ENCODE assay signal across 24 mouse cellular contexts in the genomic region with DNA sequence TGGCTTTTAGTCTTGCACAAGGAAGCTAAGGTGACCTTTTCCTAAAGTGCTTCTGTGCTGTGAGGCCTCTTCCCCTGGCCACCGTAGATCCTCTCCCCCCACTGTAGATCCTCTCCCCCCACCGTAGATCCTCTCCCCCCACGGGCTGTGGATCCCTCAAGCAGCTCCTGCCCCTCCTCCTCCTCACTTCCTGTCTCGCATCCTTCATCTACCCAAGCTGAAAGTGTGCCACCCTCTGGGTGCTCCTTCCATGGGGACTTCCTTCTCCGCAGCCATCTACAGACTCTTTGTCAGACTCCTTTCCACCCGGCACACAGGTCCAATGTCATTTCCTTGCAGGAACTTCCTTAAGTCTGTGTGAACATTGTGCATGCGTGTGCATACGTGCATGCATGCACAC. TPM values are rescaled to one million over a fixed set of nuclear protein-coding genes. Genes with fewer than 3 reads are reported as not detected.
A peak's percentile ranks its signal among the peaks of the same experiment; 100 is the strongest.
DNase-seq lines count a peak whose midpoint lies in the region; ATAC-seq and TF ChIP-seq lines count a peak whose summit lies in the region.
"Had no signal": no experiment of that assay in that cellular context is flagged by ENCODE, and none has a peak within 500 bp of the region (broad histone marks: within the 10 kb centered on the region; RNA-seq: fewer than 3 reads in every experiment).

No protein-coding gene starts in this region.

- H3K27me3 ChIP-seq in heart, embryonic 10.5 days (ENCODE audit: insufficient read depth, poor library complexity, severe bottlenecking) = no peaks in the 10 kb centered on the region
- no peaks in the 10 kb centered on the region for H3K27me3 ChIP-seq in liver, postnatal 0 days (ENCODE audit: insufficient read depth, low read length)
- H3K27me3 ChIP-seq in embryonic facial prominence, embryonic 13.5 days = no peaks in the 10 kb centered on the region
- H3K27me3 ChIP-seq: liver, embryonic 15.5 days; Patski had no signal

- no peak for TF ChIP-seq EP300 in liver, postnatal 0 days (IDR thresholded peaks at IDR 0.05; ENCODE audit: low read depth)

- WGBS in heart, embryonic 10.5 days = 73% methylated on average over 8 of the region's 8 CpGs
- 63% methylated on average over 8 of the region's 8 CpGs for WGBS in liver, postnatal 0 days (ENCODE audit: insufficient replicate concordance)
- 79% methylated on average over 8 of the region's 8 CpGs for WGBS in embryonic facial prominence, embryonic 13.5 days

- peak overlapping the region; percentile 4; the same call in 1 of the 2 replicates for H3K27ac ChIP-seq in heart, embryonic 10.5 days
- no peak overlapping the region for H3K27ac ChIP-seq in liver, postnatal 0 days (ENCODE audit: low read depth)
- H3K27ac ChIP-seq in embryonic facial prominence, embryonic 13.5 days = 0 out of 2 replicates have a peak overlapping the region, but pooled peaks have one; percentile 22
- H3K27ac ChIP-seq: forebrain, embryonic 10.5 days; hindbrain, embryonic 14.5 days; liver, embryonic 15.5 days had no signal

- TF ChIP-seq CTCF in liver, postnatal 0 days (IDR thresholded peaks at IDR 0.05; ENCODE audit: low read depth) = peak; percentile 11; the same call in 1 of the 2 replicates

- peaks cover 66% of the 10 kb centered on the region for H3K36me3 ChIP-seq in heart, embryonic 10.5 days
- no peaks in the 10 kb centered on the region; the same call in 1 of the 2 replicates for H3K36me3 ChIP-seq in liver, postnatal 0 days (replicated peaks; ENCODE audit: insufficient read depth, low read length)
- peaks cover 88% of the 10 kb centered on the region for H3K36me3 ChIP-seq in embryonic facial prominence, embryonic 13.5 days
- H3K36me3 ChIP-seq: liver, embryonic 15.5 days had no signal

- H3K4me3 ChIP-seq in heart, embryonic 10.5 days = no peak overlapping the region
- H3K4me3 ChIP-seq in liver, postnatal 0 days (ENCODE audit: low read depth, low read length) = no peak overlapping the region
- H3K4me3 ChIP-seq in embryonic facial prominence, embryonic 13.5 days = no peak overlapping the region
- H3K4me3 ChIP-seq: forebrain, embryonic 10.5 days; liver, embryonic 15.5 days had no signal

- H3K9ac ChIP-seq in liver, postnatal 0 days (replicated peaks) = no peak overlapping the region
- no peak overlapping the region for H3K9ac ChIP-seq in embryonic facial prominence, embryonic 13.5 days
- H3K9ac ChIP-seq: hindbrain, embryonic 14.5 days; liver, embryonic 15.5 days had no signal

- H3K4me1 ChIP-seq in heart, embryonic 10.5 days = peaks cover 88% of the 10 kb centered on the region
- no peaks in the 10 kb centered on the region for H3K4me1 ChIP-seq in liver, postnatal 0 days (ENCODE audit: insufficient read depth)
- H3K4me1 ChIP-seq in embryonic facial prominence, embryonic 13.5 days = 0 out of 2 replicates have a peak, but pooled peaks cover 8% of the 10 kb centered on the region

- H3K9me3 ChIP-seq in heart, embryonic 10.5 days = no peaks in the 10 kb centered on the region
- no peaks in the 10 kb centered on the region for H3K9me3 ChIP-seq in liver, postnatal 0 days (ENCODE audit: low read length)
- no peaks in the 10 kb centered on the region for H3K9me3 ChIP-seq in embryonic facial prominence, embryonic 13.5 days
- H3K9me3 ChIP-seq: forebrain, embryonic 10.5 days; liver, embryonic 15.5 days had no signal

- DNase-seq in heart, embryonic 10.5 days (ENCODE audit: low spot score) = no peak
- DNase-seq in heart, adult 18-20 months = no peak
- DNase-seq in liver, postnatal 0 days = no peak
- no peak for DNase-seq in liver
- peak; percentile 32 for DNase-seq in CD4-positive, CD25-positive, alpha-beta regulatory T cell, adult 2 months (ENCODE audit: low read depth, low spot score)
- DNase-seq in spleen, postnatal 10 days (ENCODE audit: low spot score in 2 of 2) = no peak
- no peak for DNase-seq in left cerebral cortex, adult 9 months (ENCODE audit: low spot score in 2 of 2)
- DNase-seq: adrenal gland, postnatal 25 days; B cell, adult 2 months; cerebellum, adult 11 months; cerebellum, postnatal 14 days; embryo, embryonic 11 days; gastrocnemius, postnatal 10 days; kidney, adult 9 months; kidney, postnatal 36 days; lung, postnatal 36 days; thymus, postnatal 36 days had no signal

- H3K4me2 ChIP-seq in liver, postnatal 0 days (ENCODE audit: low read depth, low read length) = no peak overlapping the region
- H3K4me2 ChIP-seq in embryonic facial prominence, embryonic 13.5 days = no peak overlapping the region
- H3K4me2 ChIP-seq: hindbrain, embryonic 14.5 days; liver, embryonic 15.5 days had no signal

- no peak for ATAC-seq in liver, postnatal 0 days
- ATAC-seq in embryonic facial prominence, embryonic 13.5 days (ENCODE audit: insufficient number of reproducible peaks, insufficient read depth, low FRiP score, low TSS enrichment, low read depth) = no peak
- ATAC-seq: activated CD4-positive, CD25-positive, alpha-beta regulatory T cell, adult 4 months; midbrain, embryonic 16.5 days; Patski had no signal

RNA-seq across cellular contexts. Expression of a gene that starts 27.2 kb away (rescaled TPM):
- polyA plus RNA-seq in heart, embryonic 10.5 days (2016; fragmentation: Nextera tagmentation; extraction: Ambion mirVana) = 10.7 and 12.8 TPM in 2 replicates
- total RNA-seq in heart, adult 18-20 months (2021) = 1 to 10 TPM; 2.5 to 3.8 TPM
- 0.49 and 0.53 TPM in 2 replicates for polyA plus RNA-seq in liver, postnatal 0 days (2015; fragmentation: Nextera tagmentation; extraction: Ambion mirVana)
- polyA plus RNA-seq in embryonic facial prominence, embryonic 13.5 days (2015; fragmentation: Nextera tagmentation; extraction: Ambion mirVana) = 9.4 and 10.3 TPM in 2 replicates

RNA-seq across cellular contexts. Expression of a gene that starts 37.7 kb away (rescaled TPM):
- polyA plus RNA-seq in heart, embryonic 10.5 days (2016; fragmentation: Nextera tagmentation; extraction: Ambion mirVana) = 295 and 308 TPM in 2 replicates
- total RNA-seq in heart, adult 18-20 months (2021) = 100 to 1,000 TPM; 225 to 256 TPM
- 566 and 586 TPM in 2 replicates for polyA plus RNA-seq in liver, postnatal 0 days (2015; fragmentation: Nextera tagmentation; extraction: Ambion mirVana)
- polyA plus RNA-seq in embryonic facial prominence, embryonic 13.5 days (2015; fragmentation: Nextera tagmentation; extraction: Ambion mirVana) = 266 and 285 TPM in 2 replicates

RNA-seq across cellular contexts. Expression of a gene that starts 44.1 kb away (rescaled TPM):
- polyA plus RNA-seq in heart, embryonic 10.5 days (2016; fragmentation: Nextera tagmentation; extraction: Ambion mirVana) = 11.8 and 13.7 TPM in 2 replicates
- 1 to 10 TPM; 3.7 to 3.9 TPM for total RNA-seq in heart, adult 18-20 months (2021)
- polyA plus RNA-seq in liver, postnatal 0 days (2015; fragmentation: Nextera tagmentation; extraction: Ambion mirVana) = 4.7 and 4.9 TPM in 2 replicates
- 16.3 and 17.3 TPM in 2 replicates for polyA plus RNA-seq in embryonic facial prominence, embryonic 13.5 days (2015; fragmentation: Nextera tagmentation; extraction: Ambion mirVana)
